Mouse (Mus musculus): ENCODE results near the gene Fundc1.
"Not testable (repeated sequence)": the region's sequence is repeated elsewhere in the genome, so short reads cannot be mapped to it uniquely, and the experiment has no call there.

Fundc1 gene

GRCm38 (mm10) chrX:17571621-17572459, at the start of gene Fundc1:
Fundc1 (minus strand) TSS chrX:17572325.
- peak; percentile 96 for DNase-seq

- DNase-seq: no peak
These were observed 39.1 kb upstream of the Fundc1 start for GRCm38 (mm10) chrX:17611253-17611652.

- DNase-seq: no peak
These were observed 36.6 kb upstream of the Fundc1 start for GRCm38 (mm10) chrX:17608763-17609162.

GRCm38 (mm10) chrX:17607668-17608067, 35.5 kb upstream of the Fundc1 start:
- no peak for DNase-seq

- no peak for DNase-seq
These were observed 21.2 kb upstream of the Fundc1 start for GRCm38 (mm10) chrX:17593331-17593730.

GRCm38 (mm10) chrX:17590745-17591144, 18.6 kb upstream of the Fundc1 start:
- peak; percentile 60 for DNase-seq

GRCm38 (mm10) chrX:17571271-17571620, 879 bp downstream of the Fundc1 start:
- no peak for DNase-seq

GRCm38 (mm10) chrX:17568670-17569069, 3.5 kb downstream of the Fundc1 start:
- no peak for DNase-seq

GRCm38 (mm10) chrX:17565743-17566142, 6.4 kb downstream of the Fundc1 start:
- no peak for DNase-seq

- no peak for DNase-seq
These were observed 7.4 kb downstream of the Fundc1 start for GRCm38 (mm10) chrX:17564732-17565131.

GRCm38 (mm10) chrX:17558746-17559145, 13.4 kb downstream of the Fundc1 start:
- no peak for DNase-seq

GRCm38 (mm10) chrX:17554488-17554887, 17.6 kb downstream of the Fundc1 start:
- DNase-seq: no peak

GRCm38 (mm10) chrX:17551586-17551985, 20.5 kb downstream of the Fundc1 start:
- not testable (repeated sequence) for DNase-seq

GRCm38 (mm10) chrX:17547143-17547806, 24.9 kb downstream of the Fundc1 start:
- peak; percentile 6 for DNase-seq

- DNase-seq: no peak
These were observed 27.1 kb downstream of the Fundc1 start for GRCm38 (mm10) chrX:17544860-17545492.

GRCm38 (mm10) chrX:17537701-17538100, 34.4 kb downstream of the Fundc1 start:
- no peak for DNase-seq

GRCm38 (mm10) chrX:17527008-17527407, 45.1 kb downstream of the Fundc1 start:
- no peak for DNase-seq

- DNase-seq: no peak
These were observed 50.9 kb downstream of the Fundc1 start for GRCm38 (mm10) chrX:17521221-17521716.

GRCm38 (mm10) chrX:17520086-17520485, 52.0 kb downstream of the Fundc1 start:
- DNase-seq: no peak

GRCm38 (mm10) chrX:17514012-17514411, 58.1 kb downstream of the Fundc1 start:
- DNase-seq: no peak

- no peak for DNase-seq
These were observed 60.0 kb downstream of the Fundc1 start for GRCm38 (mm10) chrX:17512021-17512602.
